Mouse (Mus musculus) cerebellum, adult 11 months (tissue): ENCODE measurements at regions not wholly inside any gene's neighbourhood (a gene's known extent, or its start where the extent isn't known, plus 50 kb on each side); places are given as distances from the start of the nearest gene placed in this dataset.

ENCODE experiments used
- DNase-seq: peaks from one replicate; pipeline ENCODE4 v3.0.0; 2022

DNA sequence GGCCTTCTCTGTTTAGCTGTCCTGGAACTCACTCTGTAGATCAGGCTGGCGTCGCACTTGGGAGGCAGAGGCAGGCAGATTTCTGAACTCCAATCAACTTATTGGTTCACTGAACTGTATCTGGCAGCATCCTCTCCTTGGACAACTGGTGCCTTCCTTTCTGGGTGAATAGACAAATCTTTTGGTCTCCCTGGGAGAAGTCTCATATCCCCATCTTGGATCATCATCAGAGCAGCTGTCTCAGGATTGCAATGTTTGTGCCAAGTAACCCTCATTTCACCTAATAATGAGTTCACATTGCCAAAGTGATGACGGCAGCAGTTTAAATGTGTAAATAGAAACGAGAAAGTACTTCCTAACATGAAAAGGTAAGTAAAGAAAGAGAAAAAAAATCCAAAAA, 759.8 kb upstream of the Car8 start:
- DNase-seq = no peak

DNA sequence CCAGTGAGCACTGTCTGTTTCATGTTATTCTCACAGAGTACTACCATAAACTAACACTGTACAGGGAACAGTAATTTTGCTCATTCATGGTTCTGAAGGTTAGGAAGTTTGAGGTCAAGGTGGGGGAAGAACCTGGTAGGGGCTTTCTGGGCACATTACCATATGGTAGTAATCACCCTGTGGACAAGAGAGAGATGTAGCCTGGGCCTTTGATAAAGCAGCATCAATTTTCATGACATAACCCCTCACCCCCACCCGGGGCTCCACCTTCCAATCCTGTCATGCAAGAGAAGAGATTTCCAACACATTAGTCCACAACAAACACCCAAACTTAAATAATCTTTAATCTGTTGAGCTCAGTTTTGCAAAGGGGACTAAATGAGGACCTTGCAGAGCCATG, 753.3 kb upstream of the Car8 start:
- DNase-seq = no peak

DNA sequence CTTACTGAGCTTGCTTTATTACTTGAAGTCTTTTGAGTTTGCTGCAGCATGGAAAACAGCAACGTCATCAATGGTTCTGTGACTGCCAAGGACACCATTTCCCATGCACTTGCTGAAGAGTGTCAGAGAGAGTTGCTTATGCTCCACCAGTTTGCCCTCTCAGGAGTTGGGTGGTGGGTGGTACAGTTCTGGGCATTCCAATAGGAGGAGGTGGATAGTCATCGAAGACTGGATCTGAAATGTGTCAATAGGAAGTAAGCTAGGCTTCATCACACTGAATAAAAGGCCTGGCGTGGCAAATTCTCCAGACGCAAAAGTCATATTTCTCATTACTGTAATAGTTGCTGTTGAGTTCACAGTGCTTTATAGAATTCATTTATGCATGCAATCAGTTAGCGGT, 751.7 kb upstream of the Car8 start:
- no peak for DNase-seq

DNA sequence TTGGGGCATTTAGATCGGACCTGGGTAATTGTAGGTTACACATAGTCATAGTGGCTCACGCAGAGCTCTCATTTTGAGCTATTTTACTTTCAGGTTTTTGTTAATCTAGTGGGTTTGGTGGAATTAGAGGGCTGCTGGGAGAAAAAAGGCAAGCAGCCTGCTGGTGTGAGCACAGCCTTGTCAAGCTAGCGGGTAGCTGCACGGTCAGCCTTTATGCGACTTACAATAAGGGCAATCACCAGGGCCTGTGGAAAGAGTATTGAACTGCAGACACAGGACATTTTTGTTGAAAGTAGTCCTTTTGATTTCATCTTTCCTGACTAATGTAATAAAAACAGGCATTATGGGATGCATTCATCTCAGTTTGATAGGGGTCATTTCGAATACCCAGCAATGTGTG, 750.8 kb upstream of the Car8 start:
- DNase-seq = no peak

DNA sequence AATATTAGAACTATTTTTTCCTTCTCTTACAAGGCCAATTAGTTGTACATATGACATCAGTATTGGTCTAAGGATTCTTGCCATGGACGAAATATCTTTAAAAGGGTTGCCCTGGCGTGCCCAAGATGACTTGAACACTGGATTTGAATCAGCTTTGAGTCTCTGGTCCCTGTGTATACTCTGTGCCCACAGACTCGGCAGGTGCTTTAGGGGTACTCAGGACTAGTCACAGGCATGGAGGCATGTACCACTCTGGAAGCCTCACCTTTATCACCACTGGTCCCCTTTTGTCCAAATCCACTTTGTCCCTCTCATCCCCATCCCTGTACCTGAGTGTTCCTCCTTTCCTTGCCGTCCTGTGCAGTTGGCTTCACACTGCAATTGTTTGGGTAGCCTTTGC, 750.3 kb upstream of the Car8 start:
- DNase-seq = no peak

DNA sequence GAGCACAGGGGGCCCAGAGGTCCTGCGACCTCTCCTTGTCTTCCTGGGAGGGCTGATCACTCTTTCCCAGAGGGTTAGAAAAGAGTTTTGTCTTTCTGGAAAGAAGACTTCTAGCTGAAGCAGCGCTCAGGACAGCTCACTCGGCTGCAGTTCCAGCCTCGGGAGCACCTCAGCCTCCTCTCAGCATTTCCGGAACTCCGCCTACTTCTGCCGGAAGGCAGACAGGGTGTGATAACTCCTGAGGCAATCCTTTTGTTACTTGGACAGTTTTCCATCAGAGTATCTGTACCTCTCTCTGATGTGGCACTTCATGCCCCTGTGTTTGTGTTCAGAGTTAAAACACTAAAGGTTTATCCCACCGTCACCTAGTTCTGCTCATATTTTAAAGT, 749.5 kb upstream of the Car8 start:
- DNase-seq = no peak

DNA sequence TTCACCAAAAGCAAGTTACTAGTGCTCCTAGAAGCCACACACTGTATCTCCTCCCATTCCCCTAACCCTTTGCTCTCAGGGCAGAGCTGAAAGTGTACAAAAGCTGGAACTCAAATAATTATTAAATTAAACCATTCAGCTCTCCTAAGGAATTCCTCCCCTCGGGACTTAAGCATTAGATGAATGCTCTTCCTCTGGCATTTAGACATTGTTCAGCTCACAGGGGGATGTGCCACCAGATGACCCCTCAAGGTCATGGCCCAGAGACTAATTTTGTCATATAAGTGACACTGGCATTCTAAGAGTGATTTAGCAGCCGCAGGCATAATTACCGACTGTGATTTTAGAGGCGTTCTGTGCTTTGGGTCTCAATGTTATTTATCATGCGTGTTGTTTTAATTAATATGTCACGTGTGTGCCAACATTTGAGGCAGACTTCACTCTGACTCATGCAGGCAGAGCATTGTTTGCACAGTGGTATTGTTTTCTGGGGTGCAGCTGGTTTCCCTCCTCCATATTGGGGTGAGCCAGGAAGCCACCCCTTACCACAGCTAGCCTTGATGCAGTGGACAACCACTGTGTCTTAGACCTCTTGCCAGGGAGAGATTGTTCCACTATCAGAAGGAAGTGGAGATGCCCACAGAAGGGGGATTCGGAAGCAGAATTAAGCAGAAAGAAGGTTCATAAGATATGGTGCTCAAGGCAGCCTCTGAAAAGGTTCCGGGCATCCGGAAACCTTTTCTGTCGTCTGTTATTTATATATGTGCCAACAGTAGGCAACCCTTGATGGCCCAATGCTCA, 748.9 kb upstream of the Car8 start:
- DNase-seq = no peak

DNA sequence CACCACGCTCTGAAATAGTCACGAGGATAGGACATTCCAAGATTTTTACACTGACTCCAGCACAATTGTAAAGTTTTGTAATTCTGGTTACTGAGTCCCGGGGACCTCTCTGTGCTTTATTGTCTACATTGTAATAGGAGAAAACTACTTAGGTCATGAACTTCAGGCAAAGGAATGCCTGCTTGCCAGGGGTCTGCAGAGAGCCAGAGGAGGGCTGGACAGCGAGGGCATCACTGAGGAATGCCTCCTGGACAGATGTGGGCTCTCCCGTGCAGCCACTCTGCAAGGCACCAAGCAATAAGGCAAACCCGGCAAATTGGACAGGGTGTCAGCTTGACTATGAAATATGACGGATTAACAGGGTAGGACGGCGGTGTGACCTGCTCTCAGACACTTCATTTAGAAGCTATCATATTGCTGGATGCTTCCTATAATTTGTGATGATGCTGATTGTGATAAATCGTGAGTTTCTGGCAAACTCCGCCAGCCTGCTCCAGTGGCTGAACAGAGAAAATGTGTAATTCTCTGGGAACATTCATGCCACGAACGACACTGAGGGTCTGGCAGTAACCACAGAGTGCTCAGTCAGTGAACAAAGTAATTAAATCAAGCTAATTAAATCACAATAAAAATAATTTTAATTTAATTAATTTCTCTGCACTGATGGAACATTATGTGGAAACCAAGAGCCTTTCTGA, 747.7 kb upstream of the Car8 start:
- DNase-seq = no peak

DNA sequence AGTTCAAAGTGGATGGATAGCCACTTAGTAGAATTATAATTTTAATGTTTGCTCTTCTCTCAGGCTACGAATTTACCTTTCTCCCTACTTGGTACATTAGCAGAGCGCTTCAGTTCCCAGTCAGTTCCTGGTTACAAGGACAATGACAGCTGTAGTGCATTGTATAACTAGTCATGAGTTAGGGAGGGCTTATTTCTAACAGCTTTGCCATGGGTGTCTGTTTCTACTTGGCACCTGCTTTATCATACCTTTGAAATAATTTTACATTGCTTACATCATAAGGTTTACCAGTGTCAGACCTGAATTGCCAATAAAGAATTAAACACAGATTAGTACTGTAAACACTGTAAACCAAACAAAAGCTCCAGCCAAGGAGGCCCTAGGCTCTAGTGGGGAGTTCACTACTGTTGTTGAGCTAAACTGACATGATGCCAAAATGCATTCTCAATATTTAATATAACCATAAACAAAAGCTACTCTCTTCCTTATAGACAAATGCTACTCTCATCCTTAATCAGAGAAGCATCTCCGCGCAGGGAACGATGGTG, 745.3 kb upstream of the Car8 start:
- no peak for DNase-seq

DNA sequence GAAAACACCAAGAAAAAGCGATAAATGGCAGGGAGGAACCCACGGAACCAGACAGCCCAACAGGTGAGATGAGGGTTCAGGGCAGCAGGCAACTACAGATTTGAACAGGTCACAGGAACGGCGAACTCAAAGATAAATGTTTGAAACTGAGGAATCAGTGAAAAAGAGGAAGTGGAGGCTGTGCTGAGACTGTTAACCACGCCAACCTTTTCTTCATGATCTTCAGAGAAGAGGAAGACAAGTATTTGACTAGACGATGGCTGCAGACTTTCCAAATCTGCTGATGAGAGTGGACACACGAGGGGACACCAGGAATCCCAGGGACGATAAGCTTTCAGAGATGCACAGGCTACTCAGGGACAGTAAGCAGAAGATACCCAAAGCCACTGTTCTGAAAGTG, 740.1 kb upstream of the Car8 start:
- DNase-seq = no peak

DNA sequence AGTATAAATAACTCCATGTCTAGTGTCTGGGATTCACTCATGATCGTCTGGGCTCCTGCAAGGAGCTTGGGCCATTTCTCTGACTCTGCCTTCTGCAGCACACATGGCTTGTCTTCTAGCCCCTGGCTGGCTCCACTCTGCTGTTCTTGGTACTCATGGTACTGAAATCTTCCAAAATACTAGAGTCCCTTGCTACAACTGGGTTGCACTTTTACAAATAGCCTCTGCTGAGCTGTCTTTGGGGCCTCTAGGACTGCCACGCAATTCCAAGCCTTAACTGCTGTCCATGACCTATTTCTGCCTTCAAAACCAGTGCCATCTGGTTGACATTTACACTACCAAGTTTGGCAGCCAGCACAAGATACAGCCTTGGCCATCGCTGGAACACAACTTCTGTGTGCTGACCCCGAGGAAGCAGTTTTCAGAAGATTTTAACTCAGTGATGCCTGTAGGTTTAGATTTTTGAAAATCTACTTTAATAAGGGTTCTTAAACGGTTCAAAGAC, 731.2 kb upstream of the Car8 start:
- no peak for DNase-seq

DNA sequence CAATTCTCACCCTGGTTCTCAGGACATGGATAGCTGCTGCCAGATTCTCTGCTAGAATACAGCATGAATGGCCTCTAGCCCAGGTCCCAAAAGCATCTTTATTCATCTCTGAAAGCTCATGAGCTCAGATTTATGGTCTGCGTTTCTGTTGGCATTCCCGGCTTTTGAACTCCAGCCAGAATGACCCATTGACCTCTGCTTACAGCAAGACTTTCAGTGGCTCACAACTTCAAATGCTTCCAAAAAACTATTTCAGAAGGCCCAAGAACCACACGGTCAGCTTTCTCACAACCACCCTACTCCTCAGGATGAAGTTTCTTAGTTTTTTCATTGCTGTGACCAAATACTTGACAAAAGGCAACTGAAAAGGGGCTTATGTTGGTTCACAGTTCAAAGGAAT, 729.9 kb upstream of the Car8 start:
- no peak for DNase-seq

DNA sequence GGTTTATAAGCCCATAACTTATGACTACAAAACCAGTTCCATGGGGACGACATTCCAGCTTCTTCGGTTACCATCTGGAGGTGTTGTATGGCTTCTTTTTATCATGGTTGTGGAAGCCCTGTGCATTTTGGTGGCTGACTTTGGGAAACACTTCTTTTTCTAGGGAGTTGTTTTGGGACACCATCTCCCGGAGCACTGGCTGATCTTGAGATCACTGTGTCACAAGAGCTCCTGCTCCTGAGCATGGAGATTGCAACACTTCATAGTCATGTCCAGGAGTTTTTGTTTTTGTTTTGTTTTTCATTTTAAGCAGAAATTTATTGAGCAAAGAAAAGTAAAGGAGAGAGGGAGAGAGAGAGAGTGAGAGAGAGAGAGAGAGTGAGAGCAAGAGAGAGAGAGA, 729.1 kb upstream of the Car8 start:
- DNase-seq = no peak

DNA sequence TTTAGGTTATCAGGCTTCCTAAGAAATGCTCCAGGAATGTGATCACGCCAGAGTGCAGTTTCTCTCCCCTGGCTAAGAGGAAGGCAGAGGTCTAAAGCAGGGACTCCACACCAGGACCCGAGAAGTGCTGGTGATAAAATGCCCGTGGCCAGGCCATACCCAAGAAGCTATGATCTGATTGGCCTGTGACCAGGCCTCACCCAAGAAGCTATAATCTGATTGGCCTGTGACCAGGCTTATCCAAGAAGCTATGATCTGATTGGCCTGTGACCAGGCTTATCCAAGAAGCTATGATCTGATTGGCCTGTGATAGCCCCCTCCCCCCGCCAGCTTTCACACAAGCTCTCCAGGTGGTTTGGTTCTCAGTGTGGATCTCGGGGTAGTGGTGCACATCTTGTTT, 726.7 kb upstream of the Car8 start:
- no peak for DNase-seq

DNA sequence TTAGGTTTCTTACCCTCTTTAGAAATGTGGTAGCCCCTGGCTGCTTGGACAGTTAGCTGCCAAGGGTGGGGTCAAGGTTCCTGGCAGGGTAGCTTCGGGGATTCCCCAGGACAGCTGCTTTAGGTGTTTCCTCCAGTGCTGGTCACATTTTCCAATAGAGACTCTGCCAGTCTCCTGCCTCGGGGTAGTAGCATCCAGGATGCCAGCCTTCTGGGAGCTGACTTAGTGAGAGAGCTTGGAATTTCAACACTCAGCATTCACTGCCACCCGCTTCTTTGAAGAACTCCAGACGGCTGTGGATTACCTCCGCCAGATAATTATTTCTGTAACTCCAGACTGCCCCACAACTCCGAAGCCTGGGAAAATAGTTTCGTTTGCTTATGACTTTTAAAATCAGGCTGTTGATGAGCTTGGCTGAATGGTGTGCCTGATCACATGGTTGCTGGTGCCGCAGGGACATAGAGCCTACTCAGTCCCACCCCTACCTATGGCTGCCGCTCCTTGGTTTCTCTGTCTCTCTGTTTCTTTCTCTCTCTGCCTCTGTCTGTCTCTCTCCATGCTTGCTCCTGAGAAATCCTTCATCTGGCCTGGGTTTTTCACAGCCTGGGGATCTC, 724.2 kb upstream of the Car8 start:
- DNase-seq = no peak

DNA sequence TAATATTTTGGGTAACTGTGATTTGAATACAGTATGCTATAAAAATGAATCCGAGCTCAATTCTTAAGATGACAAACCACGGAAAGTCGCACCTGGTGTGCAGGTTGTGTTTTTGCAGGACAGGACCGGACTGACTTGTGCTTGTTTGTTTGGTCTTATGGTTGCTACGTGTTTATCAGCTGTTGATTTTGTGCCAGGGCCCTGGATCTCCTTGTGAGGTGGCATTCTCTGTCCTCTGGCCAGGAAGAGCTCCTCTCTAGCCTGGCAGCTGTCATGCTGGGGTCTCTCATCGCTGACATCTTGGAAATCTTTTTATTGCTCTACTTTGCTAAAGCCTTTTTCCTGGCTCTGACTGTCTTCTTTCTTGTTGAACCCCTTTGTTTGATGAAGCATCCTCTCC, 723.0 kb upstream of the Car8 start:
- DNase-seq = no peak

DNA sequence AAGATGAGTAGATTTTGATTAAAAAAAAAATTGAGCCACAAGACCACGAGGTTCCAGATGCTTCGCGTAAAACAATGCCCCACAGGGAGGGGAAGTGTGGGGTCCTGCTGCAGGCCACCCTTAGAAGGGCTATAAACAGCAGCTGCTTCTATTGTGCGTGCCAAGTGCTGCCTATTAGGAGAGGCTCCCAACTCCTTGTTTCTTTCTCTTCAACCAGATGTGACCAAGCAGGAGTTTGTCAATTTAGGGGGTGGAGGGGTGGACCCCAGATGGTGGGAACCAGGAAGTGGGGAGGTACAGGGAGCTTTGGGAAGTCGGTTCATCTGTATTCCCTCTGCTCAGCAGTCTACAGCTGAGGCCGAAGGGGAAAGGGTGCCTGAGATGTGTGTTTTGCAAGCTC, 718.9 kb upstream of the Car8 start:
- DNase-seq = no peak

DNA sequence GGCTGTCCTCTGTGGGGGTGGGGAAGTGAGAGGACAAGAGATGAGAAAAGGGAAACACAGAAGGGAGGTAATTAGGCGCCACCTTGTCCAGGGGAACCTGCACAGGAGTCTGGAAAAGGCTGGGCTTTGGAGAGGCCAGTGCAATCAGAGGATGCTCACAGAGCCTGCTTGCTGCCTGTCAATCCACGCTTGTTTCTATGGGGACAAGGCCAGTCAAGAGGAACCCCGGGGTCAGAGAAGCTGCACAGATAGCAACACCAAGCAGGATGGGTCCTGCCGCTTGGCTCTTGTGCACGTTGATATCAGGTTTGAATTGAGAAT, 718.1 kb upstream of the Car8 start:
- DNase-seq = no peak

DNA sequence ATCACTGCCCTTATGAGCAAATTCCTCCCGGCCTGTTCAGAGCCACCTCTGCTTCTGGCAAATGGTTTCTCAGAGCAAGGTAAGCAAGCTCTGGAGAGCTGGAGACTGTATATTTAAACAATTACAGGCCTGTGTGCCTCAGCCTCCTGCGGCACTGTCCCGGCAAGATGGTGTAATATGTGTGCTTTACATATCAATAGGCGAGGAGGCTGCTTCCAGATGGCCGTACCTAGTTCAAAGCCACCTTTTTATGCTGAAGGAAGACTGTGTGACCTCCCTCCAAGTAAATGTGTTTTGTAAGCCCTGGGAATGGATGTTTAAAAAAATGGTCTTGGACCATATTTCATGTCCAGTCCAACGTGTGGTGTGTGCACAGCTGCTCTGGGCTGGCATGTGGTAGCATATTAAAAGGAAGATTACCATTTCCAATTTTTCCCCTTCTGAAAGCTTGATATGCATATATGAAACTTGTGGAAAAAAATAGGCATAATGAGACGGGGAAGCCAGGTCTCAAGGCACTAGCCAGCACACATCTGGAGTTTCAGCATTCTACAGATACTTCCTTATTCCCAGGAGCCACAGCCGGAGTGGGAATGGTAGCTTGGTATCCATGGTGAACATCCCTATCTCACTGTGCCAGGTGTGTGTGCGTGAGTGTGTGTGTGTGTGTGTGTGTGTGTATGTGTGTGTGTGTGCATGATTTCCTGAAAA, 717.6 kb upstream of the Car8 start:
- DNase-seq = no peak

DNA sequence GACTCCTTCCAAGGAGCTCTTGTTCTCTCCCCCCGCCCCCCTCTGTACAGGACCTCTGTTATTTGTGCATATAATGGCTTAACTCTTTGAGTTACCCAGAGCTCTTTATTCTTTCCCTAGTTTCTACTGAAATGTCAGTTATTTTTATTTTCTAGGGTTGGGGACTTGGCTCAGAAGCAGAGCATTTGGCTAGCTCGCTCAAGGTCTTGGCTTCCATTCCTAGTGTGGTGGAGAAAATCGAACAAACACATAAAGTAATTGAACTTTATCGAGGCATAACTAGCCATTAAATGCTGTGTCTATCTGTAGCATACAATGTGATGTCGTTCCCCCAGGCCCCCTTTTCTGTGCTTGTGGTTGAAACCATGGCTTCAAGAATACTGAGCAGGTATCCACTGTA, 716.5 kb upstream of the Car8 start:
- DNase-seq = no peak

DNA sequence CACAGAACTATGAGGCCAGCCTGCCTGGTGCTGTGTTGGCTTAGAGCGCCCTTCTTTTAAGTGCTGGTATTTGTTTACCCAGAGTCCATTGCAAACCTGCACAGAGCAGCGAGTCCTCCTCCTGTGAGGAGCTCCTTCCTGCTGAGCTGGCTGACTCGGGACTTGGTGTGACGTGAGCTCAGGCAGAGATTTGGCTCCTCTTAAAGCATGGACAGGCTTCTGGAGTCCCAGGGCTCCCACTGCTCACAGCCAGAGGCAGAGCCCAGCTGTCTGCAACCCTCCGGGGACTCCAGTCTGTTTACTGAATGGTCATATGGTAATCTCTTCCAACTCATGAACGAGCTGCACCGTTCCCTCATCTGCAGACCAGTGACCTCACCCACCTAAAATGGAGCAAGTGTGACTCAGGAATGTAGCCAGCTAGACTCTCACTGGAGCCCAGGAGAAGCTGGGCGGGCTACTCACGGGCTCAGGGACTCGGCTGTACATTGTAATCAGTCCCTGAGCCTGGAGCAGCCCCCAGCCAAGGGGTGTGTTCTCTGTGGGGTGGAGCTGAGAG, 715.6 kb upstream of the Car8 start:
- DNase-seq = peak; percentile 45

DNA sequence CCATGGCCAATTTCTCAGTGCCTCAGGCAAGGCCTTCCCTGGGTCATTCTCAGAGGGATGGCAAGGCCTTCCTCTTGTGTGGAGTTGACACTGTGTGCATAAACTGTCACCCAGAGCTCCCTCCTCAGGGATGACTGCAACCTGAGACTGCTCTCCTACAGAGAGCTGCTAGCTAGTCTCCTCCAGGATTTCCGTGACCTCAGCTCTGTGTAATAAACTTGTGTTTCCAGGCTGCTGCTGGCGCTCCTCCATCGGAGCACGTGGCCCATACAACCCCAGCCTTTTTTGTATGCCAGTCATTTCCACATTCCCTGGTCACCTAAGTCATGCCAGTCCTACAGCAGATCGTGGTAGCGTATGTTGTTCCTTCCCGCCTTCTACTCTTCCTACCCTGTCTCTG, 714.3 kb upstream of the Car8 start:
- DNase-seq = no peak

DNA sequence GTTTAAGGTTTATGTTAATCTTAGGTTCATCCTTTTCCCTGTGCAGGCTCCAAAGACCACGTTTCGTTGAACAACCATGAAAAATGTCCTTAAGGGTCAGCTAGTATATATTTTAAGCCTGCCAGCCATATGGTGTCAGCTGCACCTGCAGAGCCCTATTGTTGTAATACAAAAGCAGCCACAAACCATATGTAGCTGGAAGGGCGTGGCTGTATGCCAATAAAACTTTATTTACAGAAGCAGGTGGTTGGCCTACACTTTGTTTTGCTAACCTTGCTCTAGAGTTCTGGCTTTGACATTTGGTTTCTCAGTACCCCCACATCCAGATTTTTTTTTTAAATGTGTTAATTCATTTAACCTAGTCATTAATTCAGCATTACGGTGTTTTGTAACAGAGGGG, 711.1 kb upstream of the Car8 start:
- no peak for DNase-seq
